Mouse (Mus musculus) ovary, postnatal 10 days (tissue): ENCODE data around the gene Eef1a1.
"Not testable (repeated sequence)": the region's sequence is repeated elsewhere in the genome, so short reads cannot be mapped to it uniquely, and the experiment has no call there.

ENCODE experiments used
- DNase-seq: peaks from one replicate; pipeline ENCODE4 v3.0.0; 2022; ENCODE audit warnings: low spot score

Eef1a1 gene

GRCm38 (mm10) chr9:78488890-78489420 is at the start of gene Eef1a1:
Eef1a1 (minus strand) TSS chr9:78489151.
- DNase-seq = no peak

GRCm38 (mm10) chr9:78538421-78538820 is 49.5 kb upstream of the Eef1a1 start:
- no peak for DNase-seq

GRCm38 (mm10) chr9:78537154-78537873 is 48.4 kb upstream of the Eef1a1 start:
- DNase-seq = no peak

GRCm38 (mm10) chr9:78534606-78535005 is 45.7 kb upstream of the Eef1a1 start:
- DNase-seq = no peak

- DNase-seq = no peak
Observed at GRCm38 (mm10) chr9:78533296-78533935, 44.5 kb upstream of the Eef1a1 start.

GRCm38 (mm10) chr9:78532341-78532819 is 43.4 kb upstream of the Eef1a1 start:
- DNase-seq = no peak

- no peak for DNase-seq
Observed at GRCm38 (mm10) chr9:78531816-78532215, 42.9 kb upstream of the Eef1a1 start.

GRCm38 (mm10) chr9:78527767-78528381 is 38.9 kb upstream of the Eef1a1 start:
- peak; percentile 68 for DNase-seq

GRCm38 (mm10) chr9:78527301-78527761 is 38.4 kb upstream of the Eef1a1 start:
- peak; percentile 50 for DNase-seq

GRCm38 (mm10) chr9:78526206-78526605 is 37.3 kb upstream of the Eef1a1 start:
- no peak for DNase-seq

- DNase-seq = no peak
Observed at GRCm38 (mm10) chr9:78525451-78526135, 36.6 kb upstream of the Eef1a1 start.

- no peak for DNase-seq
Observed at GRCm38 (mm10) chr9:78521689-78522088, 32.7 kb upstream of the Eef1a1 start.

GRCm38 (mm10) chr9:78520780-78521601 is 32.0 kb upstream of the Eef1a1 start:
- no peak for DNase-seq

GRCm38 (mm10) chr9:78520127-78520779 is 31.3 kb upstream of the Eef1a1 start:
- DNase-seq = no peak

- not testable (repeated sequence) for DNase-seq
Observed at GRCm38 (mm10) chr9:78517237-78517636, 28.3 kb upstream of the Eef1a1 start.

- no peak for DNase-seq
Observed at GRCm38 (mm10) chr9:78516125-78516524, 27.2 kb upstream of the Eef1a1 start.

- no peak for DNase-seq
Observed at GRCm38 (mm10) chr9:78514681-78515080, 25.7 kb upstream of the Eef1a1 start.

GRCm38 (mm10) chr9:78513776-78514500 is 25.0 kb upstream of the Eef1a1 start:
- no peak for DNase-seq

- DNase-seq = no peak
Observed at GRCm38 (mm10) chr9:78511705-78512104, 22.8 kb upstream of the Eef1a1 start.
